Mouse (Mus musculus) kidney, embryonic 15.5 days (tissue): ENCODE results near the gene Hoxd10. TPM values are rescaled to one million over a fixed set of nuclear protein-coding genes. Genes with fewer than 3 reads are reported as not detected.

Source experiments
- ATAC-seq: fragments of 200-750 bp; cut with Nextera tagmentation; replicated peaks from 2 replicates; pipeline ENCODE4 v1.8.0; 2017; ENCODE audit warnings: moderate TSS enrichment; ENCODE audit not compliant: low FRiP score
- H3K27ac ChIP-seq: fragments of 300-500 bp; sonication (generic); 2 replicates; pipeline ENCODE4 v1.5.1; 2015; ENCODE audit warnings: mild to moderate bottlenecking, inconsistent platforms
- H3K27me3 ChIP-seq: fragments of 300-500 bp; sonication (generic); 2 replicates; pipeline ENCODE4 v1.6.1; 2015; ENCODE audit warnings: inconsistent platforms
- H3K36me3 ChIP-seq: fragments of 300-500 bp; sonication (generic); 2 replicates; pipeline ENCODE4 v1.6.1; 2015; ENCODE audit warnings: inconsistent platforms
- H3K4me1 ChIP-seq: fragments of 300-500 bp; sonication (generic); 2 replicates; pipeline ENCODE4 v1.6.1; 2015; ENCODE audit warnings: inconsistent platforms
- H3K4me2 ChIP-seq: fragments of 300-500 bp; sonication (generic); 2 replicates; pipeline ENCODE4 v1.6.1; 2015; ENCODE audit warnings: moderate library complexity, mild to moderate bottlenecking, inconsistent platforms
- H3K4me3 ChIP-seq: fragments of 300-500 bp; sonication (generic); replicated peaks from 2 replicates; pipeline ENCODE4 v1.5.1; 2015; ENCODE audit warnings: mild to moderate bottlenecking, inconsistent platforms
- H3K9ac ChIP-seq: fragments of 300-500 bp; sonication (generic); 2 replicates; pipeline ENCODE4 v1.6.1; 2015; ENCODE audit warnings: mild to moderate bottlenecking, inconsistent platforms
- H3K9me3 ChIP-seq: fragments of 300-500 bp; sonication (generic); replicated peaks from 2 replicates; pipeline ENCODE4 v1.6.1; 2016; ENCODE audit warnings: inconsistent platforms
- WGBS: fragments of 180-500 bp; shearing (Covaris S2); methylation state at CpG from one replicate; pipeline ENCODE4 v1.1.7; 2015; ENCODE audit warnings: mixed read lengths; 5-methylcytosine and 5-hydroxymethylcytosine counted together
- microRNA counts: library from miRNA; unstranded; fragments of <30 nt; microRNA quantifications from one replicate; lab custom pipeline; 2016
- microRNA-seq: library from miRNA; unstranded; fragments of <30 nt; microRNA quantifications from one replicate; pipeline ENCODE4, GENCODE M21; 2016
- polyA plus RNA-seq: library from polyadenylated mRNA; unstranded; fragments of >200 nt; fragmentation: Nextera tagmentation; extraction: Ambion mirVana; gene quantifications from 2 replicates; pipeline ENCODE4 v1.2.1, GENCODE M21; 2015

The Hoxd10 gene
- polyA plus RNA-seq, 1 experiment from 2014 or later = 33.6 TPM

DNA sequence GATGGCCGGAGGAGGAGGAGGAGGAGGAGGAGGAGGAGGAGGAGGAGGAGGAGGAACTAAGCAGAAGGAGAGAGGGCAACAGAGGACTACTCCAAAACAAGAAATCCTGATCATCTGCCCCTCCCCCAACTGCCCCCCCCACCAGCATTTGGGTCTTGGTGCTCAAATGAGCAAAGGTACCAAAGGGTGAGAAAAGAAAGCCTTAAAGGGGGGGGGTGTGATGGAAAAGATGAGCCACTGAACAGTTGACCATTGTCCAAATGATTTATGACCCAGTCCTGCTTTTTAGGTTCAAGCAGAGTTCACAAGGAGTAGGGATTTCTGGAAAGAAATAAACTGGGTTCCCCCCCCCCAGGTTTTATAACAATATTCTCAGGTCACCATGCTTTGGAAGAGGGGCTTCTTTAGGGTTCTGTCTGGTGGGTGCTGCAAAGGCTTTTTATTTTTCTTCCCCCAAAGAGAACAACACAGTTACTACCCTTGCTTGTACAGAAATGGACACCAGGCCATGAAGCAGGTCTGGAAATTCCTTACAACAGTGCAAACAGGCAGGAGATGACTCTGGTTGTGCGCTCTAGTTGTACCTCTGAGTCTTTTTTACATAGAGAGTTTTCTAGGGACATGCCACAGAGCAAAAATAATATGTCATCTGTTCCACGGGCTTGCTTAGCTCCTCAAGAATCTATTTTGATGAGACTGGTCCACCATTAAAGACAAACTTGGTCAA lies 49.7 kb downstream of the Hoxd10 start:
- peak overlapping the region; percentile 75 for H3K27ac ChIP-seq
- 38% methylated on average over 2 of the region's 3 CpGs for WGBS
- H3K4me2 ChIP-seq = no peak overlapping the region
- no peak overlapping the region for H3K9ac ChIP-seq
- no peak overlapping the region for H3K4me3 ChIP-seq
- no peaks in the 10 kb centered on the region for H3K9me3 ChIP-seq
- peaks cover 40% of the 10 kb centered on the region for H3K27me3 ChIP-seq
- no peaks in the 10 kb centered on the region for H3K36me3 ChIP-seq
- 0 out of 2 replicates have a peak, but pooled peaks have one; percentile 11 for ATAC-seq
- peaks cover 71% of the 10 kb centered on the region for H3K4me1 ChIP-seq

DNA sequence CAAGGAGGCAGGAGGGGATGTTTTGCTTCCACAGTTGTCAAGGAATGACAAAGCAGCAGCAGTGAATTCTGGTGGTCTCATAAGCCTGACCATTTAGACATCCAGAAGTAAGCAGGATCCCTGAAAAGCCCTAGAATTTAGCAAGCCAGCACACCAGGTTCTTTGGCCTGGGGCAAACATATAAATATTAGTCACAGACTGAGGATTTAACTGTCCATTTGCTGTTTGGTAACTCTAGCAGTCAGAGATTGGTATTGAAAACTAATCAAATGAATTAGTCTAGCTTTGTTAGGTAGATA lies 50.2 kb downstream of the Hoxd10 start:
- H3K4me2 ChIP-seq = no peak overlapping the region
- no peaks in the 10 kb centered on the region for H3K36me3 ChIP-seq
- no peak for ATAC-seq
- H3K27me3 ChIP-seq = peaks cover 41% of the 10 kb centered on the region
- peak overlapping the region; percentile 75 for H3K27ac ChIP-seq
- no peak overlapping the region for H3K4me3 ChIP-seq
- peaks cover 71% of the 10 kb centered on the region for H3K4me1 ChIP-seq
- H3K9me3 ChIP-seq = no peaks in the 10 kb centered on the region
- no peak overlapping the region for H3K9ac ChIP-seq

MicroRNAs within 50 kb of the gene (microRNA counts, 519-probe panel; counts per million panel counts)
- microRNA mmu-miR-10b (lab: Ali Mortazavi, UCI) = 3,761 counts per million, percentile 93 among the panel's probes with 10 or more counts

Small RNA genes lying within 50 kb of the gene (microRNA-seq; reads per million reads assigned to microRNA genes)
- gene Gm44463 (not detected), gene Mir10b (71,887 reads per million, percentile 99 among the genes with 10 or more reads in this experiment)

Other genes starting within 250 kb of the Hoxd10 start
- gene Lnpk, start 112.5 kb upstream of the Hoxd10 start, polyA plus RNA-seq = 21.6 and 22.6 TPM in 2 replicates
- not detected in 2 replicates for gene Evx2, start 32.4 kb upstream of the Hoxd10 start, polyA plus RNA-seq
- gene Hoxd13, start 23.6 kb upstream of the Hoxd10 start, polyA plus RNA-seq = 0.23 and 0.95 TPM in 2 replicates
- 5.4 and 6.4 TPM in 2 replicates for gene Hoxd12, start 16.9 kb upstream of the Hoxd10 start, polyA plus RNA-seq
- 25.1 and 26.3 TPM in 2 replicates for gene Hoxd11, start 12.4 kb upstream of the Hoxd10 start, polyA plus RNA-seq
- gene Hoxd9, start 5.8 kb downstream of the Hoxd10 start, polyA plus RNA-seq = 38.1 and 40.7 TPM in 2 replicates
- gene Hoxd8, start 12.7 kb downstream of the Hoxd10 start, polyA plus RNA-seq = 36.4 and 40.8 TPM in 2 replicates
- 15.2 and 15.9 TPM in 2 replicates for gene Hoxd3, start 20.0 kb downstream of the Hoxd10 start, polyA plus RNA-seq
- gene Hoxd4, start 20.0 kb downstream of the Hoxd10 start, polyA plus RNA-seq = 5.6 and 5.8 TPM in 2 replicates
- gene Gm28230, start 34.8 kb downstream of the Hoxd10 start, polyA plus RNA-seq = 1.7 and 2.3 TPM in 2 replicates
- gene Hoxd1, start 71.1 kb downstream of the Hoxd10 start, polyA plus RNA-seq = 1.2 and 1.5 TPM in 2 replicates
- gene Mtx2, start 133.9 kb downstream of the Hoxd10 start, polyA plus RNA-seq = 137 and 151 TPM in 2 replicates